Mouse (Mus musculus): ENCODE data around the gene Inca1. TPM values are rescaled to one million over a fixed set of nuclear protein-coding genes. Genes with fewer than 3 reads are reported as not detected.
A peak's percentile ranks its signal among the peaks of the same experiment; 100 is the strongest.

Inca1 gene
- polyA plus RNA-seq, 1 experiment from 2014 or later = 1.6 TPM

GRCm38 (mm10) chr11:70654198-70654922 lies 45.6 kb downstream of the Inca1 start, which contains the start of gene Pfn1:
Gene Pfn1 (minus strand): TSS chr11:70654644.
- peak within 1 kb of the TSS; percentile 99 for H3K9ac ChIP-seq
- H3K4me3 ChIP-seq = peak within 1 kb of the TSS; percentile 100
- ATAC-seq (ENCODE audit: low FRiP score) = peak; percentile 55
- H3K27ac ChIP-seq = peak within 1 kb of the TSS; percentile 99
- no peaks in the 10 kb centered on the region for H3K9me3 ChIP-seq
- peaks cover 36% of the 10 kb centered on the region for H3K36me3 ChIP-seq
- 0 out of 2 replicates have a peak, but pooled peaks cover 4% of the 10 kb centered on the region for H3K27me3 ChIP-seq
- under 1% methylated on average over 53 of the region's 61 CpGs for WGBS
- H3K4me2 ChIP-seq = peak within 1 kb of the TSS; percentile 89
- peaks cover 57% of the 10 kb centered on the region for H3K4me1 ChIP-seq (replicated peaks)

- Histone ChIP-seq H3K27me3 (0 out of 2 replicates have a peak, but pooled peaks cover 4% of the 10 kb centered on the region), H3K36me3 (peaks cover 39% of the 10 kb centered on the region), H3K9ac (peak overlapping the region; percentile 99), H3K4me1 (replicated peaks) (peaks cover 65% of the 10 kb centered on the region), H3K4me3 (peak overlapping the region; percentile 100), H3K27ac (peak overlapping the region; percentile 99), H3K4me2 (peak overlapping the region; percentile 89), H3K9me3 (no peaks in the 10 kb centered on the region)
- WGBS = under 1% methylated on average over 50 of the region's 63 CpGs
- ATAC-seq (ENCODE audit: low FRiP score) = peak; percentile 60
Observed at GRCm38 (mm10) chr11:70653345-70654197, 46.4 kb downstream of the Inca1 start.

- H3K27me3 ChIP-seq = 0 out of 2 replicates have a peak, but pooled peaks cover 4% of the 10 kb centered on the region
- H3K27ac ChIP-seq = peak overlapping the region; percentile 99
- peaks cover 72% of the 10 kb centered on the region for H3K4me1 ChIP-seq (replicated peaks)
- H3K9ac ChIP-seq = peak overlapping the region; percentile 99
- peak overlapping the region; percentile 100 for H3K4me3 ChIP-seq
- WGBS = 65% methylated on average over 6 of the region's 6 CpGs
- no peak for ATAC-seq (ENCODE audit: low FRiP score)
- no peaks in the 10 kb centered on the region for H3K9me3 ChIP-seq
- H3K36me3 ChIP-seq = peaks cover 39% of the 10 kb centered on the region
- H3K4me2 ChIP-seq = peak overlapping the region; percentile 89
Observed at GRCm38 (mm10) chr11:70652884-70653344, 47.0 kb downstream of the Inca1 start.

- Histone ChIP-seq H3K9ac (peak overlapping the region; percentile 99), H3K9me3 (no peaks in the 10 kb centered on the region), H3K36me3 (peaks cover 39% of the 10 kb centered on the region), H3K27ac (peak overlapping the region; percentile 99; the same call in 1 of the 2 replicates), H3K27me3 (0 out of 2 replicates have a peak, but pooled peaks cover 4% of the 10 kb centered on the region), H3K4me2 (peak overlapping the region; percentile 89), H3K4me1 (replicated peaks) (peaks cover 74% of the 10 kb centered on the region), H3K4me3 (peak overlapping the region; percentile 100)
- no peak for ATAC-seq (ENCODE audit: low FRiP score)
- WGBS = 71% methylated on average over 12 of the region's 12 CpGs
Observed at GRCm38 (mm10) chr11:70652029-70652883, 47.7 kb downstream of the Inca1 start.

- H3K27ac ChIP-seq = no peak overlapping the region
- peaks cover 39% of the 10 kb centered on the region for H3K36me3 ChIP-seq
- H3K27me3 ChIP-seq = no peaks in the 10 kb centered on the region
- no peak overlapping the region for H3K9ac ChIP-seq
- no peak for ATAC-seq (ENCODE audit: low FRiP score)
- peak overlapping the region; percentile 8; the same call in 1 of the 2 replicates for H3K4me3 ChIP-seq
- 86% methylated on average over 2 of the region's 2 CpGs for WGBS
- no peaks in the 10 kb centered on the region for H3K9me3 ChIP-seq
- peak overlapping the region; percentile 10; the same call in 1 of the 2 replicates for H3K4me2 ChIP-seq
- H3K4me1 ChIP-seq (replicated peaks) = peaks cover 69% of the 10 kb centered on the region
Observed at GRCm38 (mm10) chr11:70651391-70651790, 48.6 kb downstream of the Inca1 start.

GRCm38 (mm10) chr11:70650322-70651175 lies 49.4 kb downstream of the Inca1 start:
- peak overlapping the region; percentile 18; the same call in 1 of the 2 replicates for H3K27ac ChIP-seq
- H3K27me3 ChIP-seq = no peaks in the 10 kb centered on the region
- no peak for ATAC-seq (ENCODE audit: low FRiP score)
- H3K4me1 ChIP-seq (replicated peaks) = peaks cover 69% of the 10 kb centered on the region
- 88% methylated on average over 12 of the region's 12 CpGs for WGBS
- H3K4me3 ChIP-seq = peak overlapping the region; percentile 8; the same call in 1 of the 2 replicates
- peak overlapping the region; percentile 43 for H3K9ac ChIP-seq
- peaks cover 40% of the 10 kb centered on the region for H3K36me3 ChIP-seq
- no peak overlapping the region for H3K4me2 ChIP-seq
- no peaks in the 10 kb centered on the region for H3K9me3 ChIP-seq

GRCm38 (mm10) chr11:70649185-70649734 lies 50.7 kb downstream of the Inca1 start:
- no peaks in the 10 kb centered on the region for H3K27me3 ChIP-seq
- 90% methylated on average over 8 of the region's 8 CpGs for WGBS
- H3K4me2 ChIP-seq = peak overlapping the region; percentile 20; the same call in 1 of the 2 replicates
- H3K27ac ChIP-seq = peak overlapping the region; percentile 23; the same call in 1 of the 2 replicates
- H3K9me3 ChIP-seq = no peaks in the 10 kb centered on the region
- no peak overlapping the region for H3K9ac ChIP-seq
- no peak for ATAC-seq (ENCODE audit: low FRiP score)
- no peak overlapping the region for H3K4me3 ChIP-seq
- peaks cover 75% of the 10 kb centered on the region for H3K4me1 ChIP-seq (replicated peaks)
- peaks cover 53% of the 10 kb centered on the region for H3K36me3 ChIP-seq

- H3K9me3 ChIP-seq = no peaks in the 10 kb centered on the region
- ATAC-seq (ENCODE audit: low FRiP score) = no peak
- H3K27ac ChIP-seq = no peak overlapping the region
- no peaks in the 10 kb centered on the region for H3K27me3 ChIP-seq
- peak overlapping the region; percentile 92 for H3K9ac ChIP-seq
- peak overlapping the region; percentile 86 for H3K4me3 ChIP-seq
- peak overlapping the region; percentile 99 for H3K4me2 ChIP-seq
- 90% methylated on average over 4 of the region's 4 CpGs for WGBS
- H3K4me1 ChIP-seq (replicated peaks) = peaks cover 75% of the 10 kb centered on the region
- peaks cover 59% of the 10 kb centered on the region for H3K36me3 ChIP-seq
Observed at GRCm38 (mm10) chr11:70648512-70648911, 51.4 kb downstream of the Inca1 start.

GRCm38 (mm10) chr11:70647716-70648420 lies 52.1 kb downstream of the Inca1 start:
- peak; percentile 7; the same call in 1 of the 2 replicates for ATAC-seq (ENCODE audit: low FRiP score)

More at GRCm38 (mm10) chr11:70647716-70648420, 52.1 kb downstream of the Inca1 start:
- Histone ChIP-seq H3K4me3 (peak overlapping the region; percentile 86), H3K27me3 (no peaks in the 10 kb centered on the region), H3K36me3 (peaks cover 66% of the 10 kb centered on the region), H3K27ac (peak overlapping the region; percentile 96), H3K4me1 (replicated peaks) (peaks cover 69% of the 10 kb centered on the region), H3K4me2 (peak overlapping the region; percentile 99), H3K9ac (peak overlapping the region; percentile 92), H3K9me3 (no peaks in the 10 kb centered on the region)
- 5% methylated on average over 28 of the region's 28 CpGs for WGBS
